Mouse (Mus musculus) lung, adult 2 months (tissue): ENCODE measurements around the gene Ttf1. TPM values are rescaled to one million over a fixed set of nuclear protein-coding genes. Genes with fewer than 3 reads are reported as not detected.
"Not testable (repeated sequence)": the region's sequence is repeated elsewhere in the genome, so short reads cannot be mapped to it uniquely, and the experiment has no call there.

Experiments
- DNase-seq: peaks from one replicate; pipeline ENCODE4 v3.0.0; 2022
- H3K4me1 ChIP-seq: fragments of 200-500 bp; 2 replicates; pipeline ENCODE4 v1.6.1; 2011; ENCODE audit warnings: low read length; ENCODE audit not compliant: control insufficient read depth, insufficient read depth
- H3K4me3 ChIP-seq: fragments of 200-500 bp; replicated peaks from 2 replicates; pipeline ENCODE3; 2011; ENCODE audit warnings: low read depth, mild to moderate bottlenecking, control low read depth, low read length; ENCODE audit errors: extremely low read depth
- CTCF ChIP-seq: fragments of 200-500 bp; IDR thresholded peaks from 2 replicates; pipeline ENCODE4 v1.5.1; 2011; ENCODE audit warnings: mild to moderate bottlenecking, low read length, control low read depth; ENCODE audit not compliant: insufficient read depth
- POLR2A ChIP-seq: fragments of 200-500 bp; IDR thresholded peaks from 2 replicates; pipeline ENCODE4 v1.6.1; 2011; ENCODE audit warnings: low read depth, mild to moderate bottlenecking, control low read depth, low read length, borderline replicate concordance; ENCODE audit errors: extremely low read depth
- WGBS: fragments of 180-500 bp; shearing (Covaris S2); methylation state at CpG from one replicate; pipeline ENCODE4 v1.1.7; 2018; 5-methylcytosine and 5-hydroxymethylcytosine counted together
- polyA plus RNA-seq: library from polyadenylated mRNA; depleted of rRNA; stranded (reverse); fragments of >200 nt; gene quantifications from 2 replicates; pipeline ENCODE4 v1.2.3, GENCODE M21; 2012

The Ttf1 gene
- polyA plus RNA-seq, 1 experiment = 7.2 TPM

- WGBS = 71% methylated on average over 4 of the region's 4 CpGs
- TF ChIP-seq CTCF (no peak), POLR2A (no peak)
- no peak for DNase-seq
- Histone ChIP-seq H3K4me3 (no peak overlapping the region), H3K4me1 (no peaks in the 10 kb centered on the region)
These were observed 36.7 kb downstream of the Ttf1 start for GRCm38 (mm10) chr2:29096751-29097150.

- no peak overlapping the region for H3K4me3 ChIP-seq
- 60% methylated on average over 3 of the region's 3 CpGs for WGBS
- H3K4me1 ChIP-seq = no peaks in the 10 kb centered on the region
- no peak for TF ChIP-seq POLR2A
- no peak for TF ChIP-seq CTCF
- DNase-seq = no peak
These were observed 37.4 kb downstream of the Ttf1 start for GRCm38 (mm10) chr2:29097465-29097864.

GRCm38 (mm10) chr2:29097955-29098354 is 37.9 kb downstream of the Ttf1 start:
- not testable (repeated sequence) for H3K4me3 ChIP-seq, DNase-seq, H3K4me1 ChIP-seq
- 92% methylated on average over 5 of the region's 5 CpGs for WGBS

GRCm38 (mm10) chr2:29098786-29099185 is 38.7 kb downstream of the Ttf1 start:
- 84% methylated on average over 8 of the region's 8 CpGs for WGBS
- DNase-seq = no peak
- TF ChIP-seq POLR2A (no peak), CTCF (no peak)
- Histone ChIP-seq H3K4me3 (no peak overlapping the region), H3K4me1 (no peaks in the 10 kb centered on the region)

- no peak for TF ChIP-seq POLR2A
- TF ChIP-seq CTCF = no peak
- WGBS = 91% methylated on average over 14 of the region's 14 CpGs
- DNase-seq = no peak
- no peaks in the 10 kb centered on the region for H3K4me1 ChIP-seq
- H3K4me3 ChIP-seq = no peak overlapping the region
These were observed 39.6 kb downstream of the Ttf1 start for GRCm38 (mm10) chr2:29099646-29100045.

- TF ChIP-seq POLR2A (no peak), CTCF (no peak)
- 30% methylated on average over 7 of the region's 7 CpGs for WGBS
- no peaks in the 10 kb centered on the region for H3K4me1 ChIP-seq
- peak; percentile 17 for DNase-seq
- H3K4me3 ChIP-seq = peak overlapping the region; percentile 36
These were observed 40.9 kb downstream of the Ttf1 start for GRCm38 (mm10) chr2:29100822-29101534.

GRCm38 (mm10) chr2:29102416-29103377 is 42.6 kb downstream of the Ttf1 start:
- H3K4me3 ChIP-seq, H3K4me1 ChIP-seq, DNase-seq: not testable (repeated sequence)
- 60% methylated on average over 10 of the region's 10 CpGs for WGBS

- Histone ChIP-seq H3K4me3 (no peak overlapping the region), H3K4me1 (no peaks in the 10 kb centered on the region)
- no peak for DNase-seq
- TF ChIP-seq CTCF = no peak
- no peak for TF ChIP-seq POLR2A
These were observed 60.9 kb downstream of the Ttf1 start for GRCm38 (mm10) chr2:29120969-29121368.

GRCm38 (mm10) chr2:29122446-29122845 is 62.4 kb downstream of the Ttf1 start:
- no peaks in the 10 kb centered on the region for H3K4me1 ChIP-seq
- no peak overlapping the region for H3K4me3 ChIP-seq
- 44% methylated on average over 3 of the region's 3 CpGs for WGBS
- no peak for DNase-seq
- TF ChIP-seq CTCF (no peak), POLR2A (no peak)
